Mouse (Mus musculus) lung, postnatal 14 days (tissue): Measurements from ENCODE around the gene Klrd1.
"Not testable (repeated sequence)": the region's sequence is repeated elsewhere in the genome, so short reads cannot be mapped to it uniquely, and the experiment has no call there.

Experiments
- DNase-seq: peaks from one replicate; pipeline ENCODE4 v3.0.0; 2021

Gene Klrd1

GRCm38 (mm10) chr6:129591508-129591907 lies at the start of gene Klrd1:
Klrd1 (plus strand) TSS chr6:129591782.
- no peak for DNase-seq

GRCm38 (mm10) chr6:129541931-129542330 lies 49.7 kb upstream of the Klrd1 start:
- no peak for DNase-seq

GRCm38 (mm10) chr6:129542540-129542939 lies 49.0 kb upstream of the Klrd1 start:
- no peak for DNase-seq

GRCm38 (mm10) chr6:129543709-129544606 lies 47.6 kb upstream of the Klrd1 start:
- peak; percentile 77 for DNase-seq

GRCm38 (mm10) chr6:129547277-129547676 lies 44.3 kb upstream of the Klrd1 start:
- no peak for DNase-seq

- no peak for DNase-seq
These were observed 43.6 kb upstream of the Klrd1 start for GRCm38 (mm10) chr6:129548009-129548408.

GRCm38 (mm10) chr6:129557298-129558023 lies 34.1 kb upstream of the Klrd1 start:
- no peak for DNase-seq

- peak; percentile 76 for DNase-seq
These were observed 32.5 kb upstream of the Klrd1 start for GRCm38 (mm10) chr6:129558946-129559640.

GRCm38 (mm10) chr6:129559641-129560027 lies 31.9 kb upstream of the Klrd1 start:
- no peak for DNase-seq

GRCm38 (mm10) chr6:129565257-129565656 lies 26.3 kb upstream of the Klrd1 start:
- DNase-seq, result no peak

GRCm38 (mm10) chr6:129575315-129575714 lies 16.3 kb upstream of the Klrd1 start:
- DNase-seq, result no peak

GRCm38 (mm10) chr6:129577605-129578004 lies 14.0 kb upstream of the Klrd1 start, which contains the start of gene Klre1:
Klre1 (plus strand) TSS chr6:129577905.
- DNase-seq, result no peak

GRCm38 (mm10) chr6:129581274-129581673 lies 10.3 kb upstream of the Klrd1 start:
- DNase-seq, result no peak

- DNase-seq, result no peak
These were observed 9.7 kb upstream of the Klrd1 start for GRCm38 (mm10) chr6:129581896-129582295.

- DNase-seq, result no peak
These were observed 8.6 kb upstream of the Klrd1 start for GRCm38 (mm10) chr6:129583014-129583413.

GRCm38 (mm10) chr6:129608372-129608771 lies 16.8 kb downstream of the Klrd1 start:
- no peak for DNase-seq

GRCm38 (mm10) chr6:129623735-129624134 lies 32.2 kb downstream of the Klrd1 start, which contains the start of gene Klrk1:
Klrk1 (minus strand) TSS chr6:129623864.
- no peak for DNase-seq

GRCm38 (mm10) chr6:129631046-129631445 lies 39.5 kb downstream of the Klrd1 start:
- not testable (repeated sequence) for DNase-seq

- not testable (repeated sequence) for DNase-seq
These were observed 51.7 kb downstream of the Klrd1 start, which contains the start of gene Klrc3 for GRCm38 (mm10) chr6:129643237-129643636. Klrc3 (minus strand) TSS chr6:129643337.

- not testable (repeated sequence) for DNase-seq
These were observed 52.5 kb downstream of the Klrd1 start for GRCm38 (mm10) chr6:129644054-129644453.
